Mouse (Mus musculus): ENCODE results near the gene Ift122. TPM values are rescaled to one million over a fixed set of nuclear protein-coding genes. Genes with fewer than 3 reads are reported as not detected.

Ift122 gene
- polyA plus RNA-seq, 1 experiment from 2014 or later: 21.0 TPM

GRCm38 (mm10) chr6:115963656-115964055 is 110.4 kb downstream of the Ift122 start:
- H3K9me3 ChIP-seq (replicated peaks; ENCODE audit: control insufficient read depth, low read length): no peaks in the 10 kb centered on the region
- no peak overlapping the region for H3K4me3 ChIP-seq (replicated peaks; ENCODE audit: low read length)
- H3K4me2 ChIP-seq (ENCODE audit: low read depth, low read length): no peak overlapping the region
- no peak overlapping the region for H3K9ac ChIP-seq (ENCODE audit: low read length)
- no peaks in the 10 kb centered on the region for H3K27me3 ChIP-seq (ENCODE audit: control insufficient read depth, insufficient read depth, low read length)
- no peaks in the 10 kb centered on the region for H3K36me3 ChIP-seq (ENCODE audit: control insufficient read depth, insufficient read depth, low read length)
- WGBS: 77% methylated on average over 9 of the region's 9 CpGs
- no peak for ATAC-seq (ENCODE audit: insufficient read depth, low FRiP score)
- peaks cover 12% of the 10 kb centered on the region for H3K4me1 ChIP-seq (ENCODE audit: control insufficient read depth, insufficient read depth, low read length)
- H3K27ac ChIP-seq (ENCODE audit: low read length): no peak overlapping the region

GRCm38 (mm10) chr6:115966227-115966966 is 113.1 kb downstream of the Ift122 start:
- Histone ChIP-seq H3K9ac (ENCODE audit: low read length) (no peak overlapping the region), H3K4me3 (replicated peaks; ENCODE audit: low read length) (no peak overlapping the region), H3K4me1 (ENCODE audit: control insufficient read depth, insufficient read depth, low read length) (peaks cover under 1% of the 10 kb centered on the region), H3K27ac (ENCODE audit: low read length) (no peak overlapping the region), H3K27me3 (ENCODE audit: control insufficient read depth, insufficient read depth, low read length) (no peaks in the 10 kb centered on the region), H3K9me3 (replicated peaks; ENCODE audit: control insufficient read depth, low read length) (no peaks in the 10 kb centered on the region), H3K4me2 (ENCODE audit: low read depth, low read length) (no peak overlapping the region), H3K36me3 (ENCODE audit: control insufficient read depth, insufficient read depth, low read length) (no peaks in the 10 kb centered on the region)
- ATAC-seq (ENCODE audit: insufficient read depth, low FRiP score): no peak
- 94% methylated on average over 19 of the region's 19 CpGs for WGBS

DNA sequence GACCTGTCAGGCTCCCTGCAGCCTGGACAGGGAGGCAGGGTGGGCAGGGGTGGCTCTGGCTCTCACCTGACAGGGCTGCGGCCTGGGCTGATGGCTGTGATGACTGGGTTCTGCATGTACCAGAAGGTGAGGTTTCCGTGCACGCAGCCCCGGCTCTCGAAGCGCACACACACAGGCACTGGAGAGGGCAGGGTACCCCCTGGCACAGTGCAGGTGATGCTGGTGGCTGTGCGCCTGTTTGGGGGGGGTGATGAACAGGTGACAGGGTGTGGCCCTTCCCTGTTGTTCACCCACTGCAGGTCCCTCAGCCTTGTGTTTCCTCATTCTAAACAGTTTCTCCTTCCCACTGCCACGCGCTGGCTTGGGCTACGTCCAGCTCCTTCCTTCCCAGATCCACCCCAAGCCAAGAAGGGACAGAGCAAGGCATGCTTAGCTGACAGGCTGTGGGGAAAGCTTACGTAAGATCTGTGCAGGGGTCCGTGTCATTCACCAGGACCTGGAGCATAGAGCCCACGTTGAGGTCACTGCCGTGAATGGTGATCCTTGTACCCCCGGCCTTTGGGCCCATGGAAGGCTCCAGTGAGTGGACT is 114.1 kb downstream of the Ift122 start:
- ATAC-seq (ENCODE audit: insufficient read depth, low FRiP score): no peak
- Histone ChIP-seq H3K27ac (ENCODE audit: low read length) (no peak overlapping the region), H3K4me1 (ENCODE audit: control insufficient read depth, insufficient read depth, low read length) (peaks cover 11% of the 10 kb centered on the region), H3K27me3 (ENCODE audit: control insufficient read depth, insufficient read depth, low read length) (no peaks in the 10 kb centered on the region), H3K4me3 (replicated peaks; ENCODE audit: low read length) (no peak overlapping the region), H3K36me3 (ENCODE audit: control insufficient read depth, insufficient read depth, low read length) (no peaks in the 10 kb centered on the region), H3K9ac (ENCODE audit: low read length) (no peak overlapping the region), H3K4me2 (ENCODE audit: low read depth, low read length) (no peak overlapping the region), H3K9me3 (replicated peaks; ENCODE audit: control insufficient read depth, low read length) (no peaks in the 10 kb centered on the region)
- 92% methylated on average over 15 of the region's 15 CpGs for WGBS

- no peaks in the 10 kb centered on the region for H3K36me3 ChIP-seq (ENCODE audit: control insufficient read depth, insufficient read depth, low read length)
- H3K27ac ChIP-seq (ENCODE audit: low read length): no peak overlapping the region
- H3K9ac ChIP-seq (ENCODE audit: low read length): no peak overlapping the region
- H3K9me3 ChIP-seq (replicated peaks; ENCODE audit: control insufficient read depth, low read length): no peaks in the 10 kb centered on the region
- no peak overlapping the region for H3K4me3 ChIP-seq (replicated peaks; ENCODE audit: low read length)
- no peak for ATAC-seq (ENCODE audit: insufficient read depth, low FRiP score)
- H3K4me2 ChIP-seq (ENCODE audit: low read depth, low read length): no peak overlapping the region
- H3K27me3 ChIP-seq (ENCODE audit: control insufficient read depth, insufficient read depth, low read length): no peaks in the 10 kb centered on the region
- 75% methylated on average over 5 of the region's 5 CpGs for WGBS
- H3K4me1 ChIP-seq (ENCODE audit: control insufficient read depth, insufficient read depth, low read length): peaks cover 16% of the 10 kb centered on the region
Observed at GRCm38 (mm10) chr6:115968086-115968485, 114.8 kb downstream of the Ift122 start.

DNA sequence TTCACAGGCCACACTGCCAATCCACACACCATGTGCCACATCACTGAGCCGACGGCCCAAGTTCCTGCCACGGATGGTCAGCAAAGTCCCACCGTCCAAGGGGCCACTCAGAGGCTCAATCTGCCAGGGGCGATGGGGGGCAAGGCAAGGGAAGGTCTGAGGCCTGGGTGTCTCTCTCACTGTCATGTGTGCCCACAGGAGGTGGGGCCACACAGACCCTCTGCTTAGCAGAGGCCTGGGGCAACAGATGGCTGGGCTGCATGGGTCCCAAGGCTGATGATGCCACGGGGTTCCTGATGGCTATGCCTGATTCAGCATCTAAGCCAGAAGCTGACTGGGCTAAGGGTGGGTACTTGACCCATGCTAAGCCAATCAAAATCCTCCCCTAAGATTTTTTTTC is 115.4 kb downstream of the Ift122 start:
- Histone ChIP-seq H3K9ac (ENCODE audit: low read length) (no peak overlapping the region), H3K27me3 (ENCODE audit: control insufficient read depth, insufficient read depth, low read length) (no peaks in the 10 kb centered on the region), H3K4me3 (replicated peaks; ENCODE audit: low read length) (no peak overlapping the region), H3K36me3 (ENCODE audit: control insufficient read depth, insufficient read depth, low read length) (no peaks in the 10 kb centered on the region), H3K4me1 (ENCODE audit: control insufficient read depth, insufficient read depth, low read length) (peaks cover 16% of the 10 kb centered on the region), H3K27ac (ENCODE audit: low read length) (no peak overlapping the region), H3K4me2 (ENCODE audit: low read depth, low read length) (no peak overlapping the region), H3K9me3 (replicated peaks; ENCODE audit: control insufficient read depth, low read length) (no peaks in the 10 kb centered on the region)
- no peak for ATAC-seq (ENCODE audit: insufficient read depth, low FRiP score)
- 83% methylated on average over 6 of the region's 6 CpGs for whole genome bisulfite sequencing

GRCm38 (mm10) chr6:115969103-115969502 is 115.8 kb downstream of the Ift122 start:
- Histone ChIP-seq H3K27ac (ENCODE audit: low read length) (no peak overlapping the region), H3K9ac (ENCODE audit: low read length) (no peak overlapping the region), H3K4me1 (ENCODE audit: control insufficient read depth, insufficient read depth, low read length) (peaks cover 16% of the 10 kb centered on the region), H3K4me2 (ENCODE audit: low read depth, low read length) (no peak overlapping the region), H3K4me3 (replicated peaks; ENCODE audit: low read length) (no peak overlapping the region), H3K9me3 (replicated peaks; ENCODE audit: control insufficient read depth, low read length) (no peaks in the 10 kb centered on the region), H3K27me3 (ENCODE audit: control insufficient read depth, insufficient read depth, low read length) (no peaks in the 10 kb centered on the region), H3K36me3 (ENCODE audit: control insufficient read depth, insufficient read depth, low read length) (no peaks in the 10 kb centered on the region)
- WGBS: 74% methylated on average over 9 of the region's 9 CpGs
- ATAC-seq (ENCODE audit: insufficient read depth, low FRiP score): no peak

DNA sequence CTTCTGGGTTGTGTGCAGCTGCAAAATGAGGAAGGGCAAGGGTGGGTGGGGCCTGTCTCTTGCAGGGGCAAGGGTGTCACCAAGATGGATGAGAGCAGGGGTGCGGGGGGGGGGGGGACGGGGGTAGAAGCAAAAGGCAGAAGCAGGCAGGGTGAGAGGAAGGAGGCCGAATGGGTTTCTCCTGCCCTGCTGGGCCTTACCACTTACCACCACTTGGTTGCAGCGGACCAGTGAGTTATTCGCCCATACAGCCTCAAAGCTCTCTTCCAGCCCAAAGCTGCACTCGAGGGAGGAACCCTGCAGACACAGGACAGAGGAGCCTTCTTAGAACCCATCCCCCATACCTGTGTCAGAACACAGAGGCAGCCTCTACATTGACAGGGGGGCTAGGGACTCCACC is 116.7 kb downstream of the Ift122 start:
- Histone ChIP-seq H3K9ac (ENCODE audit: low read length) (no peak overlapping the region), H3K36me3 (ENCODE audit: control insufficient read depth, insufficient read depth, low read length) (no peaks in the 10 kb centered on the region), H3K27me3 (ENCODE audit: control insufficient read depth, insufficient read depth, low read length) (no peaks in the 10 kb centered on the region), H3K4me1 (ENCODE audit: control insufficient read depth, insufficient read depth, low read length) (peaks cover 16% of the 10 kb centered on the region), H3K4me2 (ENCODE audit: low read depth, low read length) (no peak overlapping the region), H3K27ac (ENCODE audit: low read length) (no peak overlapping the region), H3K9me3 (replicated peaks; ENCODE audit: control insufficient read depth, low read length) (no peaks in the 10 kb centered on the region), H3K4me3 (replicated peaks; ENCODE audit: low read length) (no peak overlapping the region)
- 52% methylated on average over 4 of the region's 6 CpGs for WGBS
- ATAC-seq (ENCODE audit: insufficient read depth, low FRiP score): no peak

DNA sequence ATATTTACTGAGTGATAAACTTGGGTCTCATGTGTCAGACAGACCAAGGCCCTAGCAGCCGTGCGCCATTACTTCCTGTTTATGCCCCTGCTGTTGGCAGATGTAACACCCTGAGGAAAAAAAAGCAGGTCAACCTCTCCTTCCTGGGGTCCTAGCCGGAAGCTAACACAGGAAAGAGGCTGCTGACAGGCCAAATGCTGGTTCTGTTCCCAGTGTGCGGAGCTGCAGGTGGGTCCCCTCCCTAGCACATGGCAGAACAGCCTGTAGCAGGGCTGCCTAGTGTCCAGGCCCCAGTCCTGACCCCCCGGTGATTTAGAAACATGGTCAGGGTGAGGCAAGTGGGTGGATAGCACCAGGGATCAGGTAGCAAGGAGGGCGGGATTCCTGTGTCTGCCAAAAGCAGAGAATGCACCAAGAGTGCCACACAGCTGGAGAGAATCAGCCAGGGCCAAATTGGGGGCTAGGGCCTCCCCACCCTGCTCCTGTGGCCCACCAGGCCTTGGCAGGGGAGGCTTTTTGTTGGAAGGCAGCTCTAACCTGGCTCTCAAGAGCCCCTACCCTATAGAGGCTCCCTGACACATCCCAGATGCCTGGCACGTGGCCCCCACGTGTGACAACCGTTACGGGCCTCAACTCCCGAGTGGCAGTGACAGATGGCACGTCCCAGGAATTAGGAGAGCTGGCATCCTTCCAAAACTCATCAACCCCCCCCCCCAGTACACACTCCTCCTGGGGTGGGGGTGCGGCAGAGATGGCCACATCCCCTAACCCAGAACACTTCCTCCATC is 118.2 kb downstream of the Ift122 start:
- Histone ChIP-seq H3K9ac (ENCODE audit: low read length) (peak overlapping the region; percentile 24; the same call in 1 of the 2 replicates), H3K4me3 (replicated peaks; ENCODE audit: low read length) (no peak overlapping the region), H3K36me3 (ENCODE audit: control insufficient read depth, insufficient read depth, low read length) (no peaks in the 10 kb centered on the region), H3K4me1 (ENCODE audit: control insufficient read depth, insufficient read depth, low read length) (peaks cover 16% of the 10 kb centered on the region), H3K27ac (ENCODE audit: low read length) (no peak overlapping the region), H3K4me2 (ENCODE audit: low read depth, low read length) (no peak overlapping the region), H3K9me3 (replicated peaks; ENCODE audit: control insufficient read depth, low read length) (no peaks in the 10 kb centered on the region), H3K27me3 (ENCODE audit: control insufficient read depth, insufficient read depth, low read length) (no peaks in the 10 kb centered on the region)
- no peak for ATAC-seq (ENCODE audit: insufficient read depth, low FRiP score)
- 45% methylated on average over 13 of the region's 13 CpGs for WGBS

Measured in stomach, embryonic 16.5 days (tissue).